Mouse (Mus musculus): Measurements from ENCODE around the gene Apof. TPM values are rescaled to one million over a fixed set of nuclear protein-coding genes. Genes with fewer than 3 reads are reported as not detected.
A peak's percentile ranks its signal among the peaks of the same experiment; 100 is the strongest.
"Not testable (repeated sequence)": the region's sequence is repeated elsewhere in the genome, so short reads cannot be mapped to it uniquely, and the experiment has no call there.

Apof gene
- polyA plus RNA-seq, 1 experiment from 2014 or later = not detected

GRCm38 (mm10) chr10:128259946-128260345 lies 8.5 kb upstream of the Apof start:
- Histone ChIP-seq H3K9me3 (replicated peaks) (no peaks in the 10 kb centered on the region), H3K9ac (no peak overlapping the region), H3K4me1 (no peaks in the 10 kb centered on the region), H3K4me2 (replicated peaks) (no peak overlapping the region), H3K36me3 (no peaks in the 10 kb centered on the region), H3K27me3 (no peaks in the 10 kb centered on the region), H3K4me3 (replicated peaks) (no peak overlapping the region), H3K27ac (replicated peaks) (no peak overlapping the region)
- ATAC-seq (ENCODE audit: insufficient number of reproducible peaks, low FRiP score, low TSS enrichment, low read depth) = no peak
- WGBS = 79% methylated on average over 5 of the region's 5 CpGs

GRCm38 (mm10) chr10:128260376-128260775 lies 8.1 kb upstream of the Apof start:
- ATAC-seq (ENCODE audit: insufficient number of reproducible peaks, low FRiP score, low TSS enrichment, low read depth); H3K9me3 ChIP-seq (replicated peaks); H3K4me1 ChIP-seq; H3K27ac ChIP-seq (replicated peaks); H3K36me3 ChIP-seq; H3K4me3 ChIP-seq (replicated peaks); H3K9ac ChIP-seq; H3K4me2 ChIP-seq (replicated peaks); H3K27me3 ChIP-seq: not testable (repeated sequence)
- WGBS = 80% methylated on average over 7 of the region's 7 CpGs

GRCm38 (mm10) chr10:128262300-128262699 lies 6.2 kb upstream of the Apof start:
- H3K27ac ChIP-seq (replicated peaks) = no peak overlapping the region
- H3K4me1 ChIP-seq = no peaks in the 10 kb centered on the region
- H3K27me3 ChIP-seq = no peaks in the 10 kb centered on the region
- no peak for ATAC-seq (ENCODE audit: insufficient number of reproducible peaks, low FRiP score, low TSS enrichment, low read depth)
- H3K9ac ChIP-seq = no peak overlapping the region
- no peaks in the 10 kb centered on the region for H3K36me3 ChIP-seq
- H3K4me3 ChIP-seq (replicated peaks) = no peak overlapping the region
- H3K9me3 ChIP-seq (replicated peaks) = no peaks in the 10 kb centered on the region
- H3K4me2 ChIP-seq (replicated peaks) = no peak overlapping the region
- 82% methylated on average over 22 of the region's 22 CpGs for WGBS

DNA sequence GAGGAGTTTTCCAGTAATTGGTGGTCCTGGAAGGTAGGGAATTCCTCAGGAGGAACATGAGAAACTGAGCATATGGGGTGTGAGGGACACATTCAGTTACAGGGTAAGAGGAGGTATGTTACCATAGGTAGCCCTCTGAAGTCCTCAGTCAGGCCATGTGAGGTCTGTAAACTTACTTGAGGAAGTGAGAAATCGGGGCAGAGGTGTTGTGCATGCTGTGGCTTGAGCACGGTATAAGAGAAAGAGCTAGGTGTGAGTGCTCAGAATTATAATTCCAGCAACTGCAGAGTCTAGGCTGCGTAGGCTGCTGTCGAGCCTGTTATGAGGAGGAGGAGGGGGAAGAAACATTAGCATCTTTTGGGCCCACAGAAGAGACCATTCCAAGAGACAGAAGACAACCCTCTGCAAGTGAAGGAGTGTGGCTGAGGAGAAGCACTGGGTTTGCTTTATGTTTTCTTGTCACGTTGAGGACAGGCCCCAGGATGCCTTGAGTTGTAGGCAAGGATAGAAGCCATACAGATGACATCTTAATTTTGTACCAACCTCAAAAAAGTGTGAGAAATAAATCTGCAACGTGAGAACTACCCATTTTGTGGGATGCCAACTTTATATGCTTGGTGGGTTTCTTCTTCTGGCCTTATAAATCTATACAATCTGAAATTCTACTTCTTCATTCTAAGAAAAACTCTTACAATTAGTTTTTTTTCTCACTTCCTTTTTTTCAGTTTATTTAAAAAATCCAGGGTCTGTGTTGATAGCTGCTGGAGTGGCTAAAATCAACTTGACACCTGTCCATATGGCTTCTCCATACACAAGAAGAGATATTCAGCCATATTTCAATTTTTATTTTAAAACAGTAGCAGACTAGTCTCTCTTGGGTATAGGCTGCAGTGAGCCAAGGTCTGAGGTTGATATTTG lies 4.8 kb upstream of the Apof start:
- Histone ChIP-seq H3K27ac (replicated peaks) (no peak overlapping the region), H3K4me1 (no peaks in the 10 kb centered on the region), H3K4me3 (replicated peaks) (no peak overlapping the region), H3K9ac (no peak overlapping the region), H3K27me3 (no peaks in the 10 kb centered on the region), H3K4me2 (replicated peaks) (no peak overlapping the region), H3K36me3 (no peaks in the 10 kb centered on the region), H3K9me3 (replicated peaks) (no peaks in the 10 kb centered on the region)
- ATAC-seq (ENCODE audit: insufficient number of reproducible peaks, low FRiP score, low TSS enrichment, low read depth) = no peak
- 74% methylated on average over 6 of the region's 6 CpGs for WGBS

GRCm38 (mm10) chr10:128269206-128269910 lies 887 bp downstream of the Apof start:
- H3K4me2 ChIP-seq (replicated peaks) = no peak overlapping the region
- H3K27me3 ChIP-seq = no peaks in the 10 kb centered on the region
- ATAC-seq (ENCODE audit: insufficient number of reproducible peaks, low FRiP score, low TSS enrichment, low read depth) = no peak
- 0 out of 2 replicates have a peak, but pooled peaks cover 3% of the 10 kb centered on the region for H3K4me1 ChIP-seq
- H3K36me3 ChIP-seq = no peaks in the 10 kb centered on the region
- no peak overlapping the region for H3K27ac ChIP-seq (replicated peaks)
- 89% methylated on average over 16 of the region's 16 CpGs for WGBS
- H3K9ac ChIP-seq = no peak overlapping the region
- no peaks in the 10 kb centered on the region for H3K9me3 ChIP-seq (replicated peaks)
- H3K4me3 ChIP-seq (replicated peaks) = no peak overlapping the region

- Histone ChIP-seq H3K9me3 (replicated peaks) (no peaks in the 10 kb centered on the region), H3K9ac (peak within 1 kb of the TSS; percentile 71), H3K4me2 (replicated peaks) (peak within 1 kb of the TSS; percentile 72), H3K27me3 (no peaks in the 10 kb centered on the region), H3K27ac (replicated peaks) (peak within 1 kb of the TSS; percentile 82), H3K4me3 (replicated peaks) (peak within 1 kb of the TSS; percentile 77), H3K4me1 (0 out of 2 replicates have a peak, but pooled peaks cover 3% of the 10 kb centered on the region), H3K36me3 (no peaks in the 10 kb centered on the region)
- peak; percentile 99 for ATAC-seq (ENCODE audit: insufficient number of reproducible peaks, low FRiP score, low TSS enrichment, low read depth)
- WGBS = under 1% methylated on average over 43 of the region's 43 CpGs
These were observed 1.9 kb downstream of the Apof start, which contains the start of gene Stat2 for GRCm38 (mm10) chr10:128270287-128270841. Gene Stat2, plus strand, starts transcription at chr10:128270559.

DNA sequence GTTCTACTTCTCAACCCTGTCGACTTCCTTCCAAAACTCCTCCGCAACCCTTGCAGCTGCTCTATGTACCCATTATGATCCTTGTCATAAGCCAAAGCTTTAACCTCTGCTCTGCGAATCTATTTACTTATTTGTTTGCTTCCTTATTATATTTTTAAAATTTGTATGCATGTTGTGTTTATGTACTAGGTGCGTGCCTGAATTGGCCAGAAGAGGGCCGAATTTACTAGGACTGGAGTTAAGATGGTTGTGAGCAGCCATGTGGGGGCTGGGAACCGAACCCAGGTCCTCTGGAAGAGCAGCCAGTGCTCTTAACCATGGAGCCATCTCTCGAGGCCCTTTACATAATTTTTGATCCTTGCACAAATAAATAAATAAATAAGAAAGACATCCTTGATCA lies 2.4 kb downstream of the Apof start:
- Histone ChIP-seq H3K36me3 (no peaks in the 10 kb centered on the region), H3K27ac (replicated peaks) (peak overlapping the region; percentile 82), H3K27me3 (no peaks in the 10 kb centered on the region), H3K4me3 (replicated peaks) (peak overlapping the region; percentile 77), H3K9ac (peak overlapping the region; percentile 71), H3K4me2 (replicated peaks) (peak overlapping the region; percentile 72), H3K9me3 (replicated peaks) (no peaks in the 10 kb centered on the region), H3K4me1 (0 out of 2 replicates have a peak, but pooled peaks cover 3% of the 10 kb centered on the region)
- 38% methylated on average over 7 of the region's 7 CpGs for WGBS
- no peak for ATAC-seq (ENCODE audit: insufficient number of reproducible peaks, low FRiP score, low TSS enrichment, low read depth)

DNA sequence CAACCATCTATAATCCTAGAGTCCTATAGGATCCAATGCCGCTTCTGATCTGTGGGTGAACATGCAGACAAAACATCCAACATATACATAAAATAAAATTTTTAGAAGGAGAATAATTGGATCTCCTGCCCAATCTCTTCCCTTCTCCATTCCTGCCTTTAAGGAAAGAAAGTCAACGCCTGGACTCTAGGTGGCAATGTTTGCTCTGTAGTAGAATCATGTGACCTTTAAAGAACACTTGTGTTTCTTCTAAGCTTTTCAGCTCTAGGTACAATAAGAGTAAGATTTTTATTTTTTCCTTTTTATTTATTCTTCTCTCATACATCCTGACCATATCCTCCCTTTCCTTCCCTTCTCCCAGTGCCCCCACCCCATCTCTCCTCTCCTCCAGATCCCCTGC lies 3.4 kb downstream of the Apof start:
- no peak overlapping the region for H3K4me2 ChIP-seq (replicated peaks)
- WGBS = 67% methylated on average over 2 of the region's 2 CpGs
- ATAC-seq (ENCODE audit: insufficient number of reproducible peaks, low FRiP score, low TSS enrichment, low read depth) = no peak

DNA sequence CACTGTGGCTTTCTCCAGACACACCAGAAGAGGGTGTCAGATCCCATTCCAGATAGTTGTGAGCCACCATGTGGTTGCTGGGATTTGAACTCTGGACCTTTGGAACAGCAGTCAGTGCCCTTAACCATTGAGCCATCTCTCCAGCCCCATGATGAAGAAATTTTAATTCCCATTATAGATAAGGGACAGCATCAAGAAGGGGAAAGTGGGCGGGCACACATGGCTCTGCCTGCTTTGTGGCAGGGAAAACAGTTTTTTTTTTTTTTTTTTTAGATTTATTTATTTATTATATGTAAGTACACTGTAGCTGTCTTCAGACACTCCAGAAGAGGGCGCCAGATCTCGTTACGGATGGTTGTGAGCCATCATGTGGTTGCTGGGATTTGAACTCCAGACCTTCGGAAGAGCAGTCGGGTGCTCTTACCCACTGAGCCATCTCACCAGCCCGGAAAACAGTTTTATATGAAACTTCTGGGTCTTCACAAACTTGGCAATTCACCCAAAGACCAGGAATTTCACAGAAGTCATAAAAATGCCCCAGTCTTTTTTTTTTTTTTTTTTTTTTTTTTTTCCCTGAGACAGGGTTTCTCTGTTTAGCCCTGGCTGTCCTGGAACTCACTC lies 4.5 kb downstream of the Apof start:
- ATAC-seq (ENCODE audit: insufficient number of reproducible peaks, low FRiP score, low TSS enrichment, low read depth); H3K4me3 ChIP-seq (replicated peaks); H3K27ac ChIP-seq (replicated peaks); H3K9me3 ChIP-seq (replicated peaks); H3K4me2 ChIP-seq (replicated peaks); H3K27me3 ChIP-seq; H3K9ac ChIP-seq; H3K4me1 ChIP-seq: not testable (repeated sequence)
- H3K36me3 ChIP-seq = peaks cover 13% of the 10 kb centered on the region
- WGBS = 94% methylated on average over 4 of the region's 7 CpGs

More for the DNA sequence above, 3.4 kb downstream of the Apof start:
- Histone ChIP-seq H3K4me3 (replicated peaks) (no peak overlapping the region), H3K27me3 (no peaks in the 10 kb centered on the region), H3K27ac (replicated peaks) (no peak overlapping the region), H3K9ac (no peak overlapping the region), H3K36me3 (0 out of 2 replicates have a peak, but pooled peaks cover 6% of the 10 kb centered on the region), H3K4me1 (0 out of 2 replicates have a peak, but pooled peaks cover 3% of the 10 kb centered on the region), H3K9me3 (replicated peaks) (no peaks in the 10 kb centered on the region)

DNA sequence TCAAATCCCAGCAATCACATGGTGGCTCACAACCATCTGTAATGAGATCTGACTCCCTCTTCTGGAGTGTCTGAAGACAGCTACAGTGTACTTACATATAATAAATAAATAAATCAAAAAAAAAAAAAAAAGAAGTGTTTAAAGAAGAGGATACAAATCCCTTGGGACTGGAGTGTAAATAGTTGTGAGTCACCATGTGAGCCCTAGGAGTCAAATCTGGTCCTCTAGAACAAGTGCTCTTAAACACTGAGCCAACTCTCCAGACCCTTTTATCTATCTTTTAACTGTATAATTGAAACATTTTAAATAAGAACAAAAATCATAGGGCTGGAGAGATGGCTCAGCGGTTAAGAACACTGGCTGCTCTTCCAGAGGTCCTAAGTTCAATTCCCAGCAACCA lies 6.9 kb downstream of the Apof start:
- 97% methylated on average over 1 of the region's 1 CpGs for WGBS

GRCm38 (mm10) chr10:128278158-128278557 lies 9.7 kb downstream of the Apof start:
- Histone ChIP-seq H3K4me3 (replicated peaks) (no peak overlapping the region), H3K27me3 (no peaks in the 10 kb centered on the region), H3K36me3 (peaks cover 52% of the 10 kb centered on the region), H3K9me3 (replicated peaks) (no peaks in the 10 kb centered on the region), H3K4me1 (no peaks in the 10 kb centered on the region), H3K27ac (replicated peaks) (no peak overlapping the region), H3K4me2 (replicated peaks) (no peak overlapping the region), H3K9ac (no peak overlapping the region)
- WGBS = 55% methylated on average over 6 of the region's 6 CpGs
- ATAC-seq (ENCODE audit: insufficient number of reproducible peaks, low FRiP score, low TSS enrichment, low read depth) = no peak

More for the DNA sequence above, 6.9 kb downstream of the Apof start:
- not testable (repeated sequence) for H3K4me1 ChIP-seq; H3K4me3 ChIP-seq (replicated peaks); H3K27me3 ChIP-seq; H3K4me2 ChIP-seq (replicated peaks); ATAC-seq (ENCODE audit: insufficient number of reproducible peaks, low FRiP score, low TSS enrichment, low read depth); H3K9ac ChIP-seq; H3K27ac ChIP-seq (replicated peaks); H3K9me3 ChIP-seq (replicated peaks)
- peaks cover 27% of the 10 kb centered on the region for H3K36me3 ChIP-seq
